Comparison of ENCODE assay signal across 23 mouse cellular contexts in the genomic region with DNA sequence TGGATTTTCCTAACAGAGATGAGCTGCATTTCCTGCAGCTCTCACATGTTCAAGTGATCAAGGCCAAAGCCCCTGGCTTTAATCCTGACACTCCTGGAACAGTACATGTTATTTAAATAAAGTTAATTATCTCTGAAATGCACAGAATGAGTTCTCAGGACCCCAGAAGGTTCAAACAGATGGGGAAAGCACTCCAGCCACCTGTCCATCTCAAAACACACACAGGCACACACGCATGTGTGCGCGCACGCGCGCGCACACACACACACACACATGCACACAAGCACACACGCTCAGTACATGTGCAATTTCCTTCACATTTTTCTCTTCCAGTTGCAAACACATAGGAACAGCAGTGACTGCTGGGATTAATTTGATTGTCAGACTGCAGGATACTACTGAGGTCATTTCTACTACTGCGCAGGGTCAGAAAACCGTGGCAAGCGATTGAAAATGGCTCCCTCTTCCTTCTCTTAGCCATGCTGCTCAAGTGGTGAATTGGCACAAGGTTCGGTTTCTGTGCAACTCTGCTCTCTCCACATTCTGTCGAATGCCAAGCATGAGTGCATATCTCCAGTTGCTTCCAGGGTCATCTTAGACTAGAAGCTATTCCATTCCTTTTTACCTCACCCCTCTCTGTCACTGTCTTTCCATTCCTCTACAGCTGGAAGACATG.
DNase-seq lines count a peak whose midpoint lies in the region; ATAC-seq and TF ChIP-seq lines count a peak whose summit lies in the region.
"Had no signal": no experiment of that assay in that cellular context is flagged by ENCODE, and none has a peak within 500 bp of the region (broad histone marks: within the 10 kb centered on the region; RNA-seq: fewer than 3 reads in every experiment).

No protein-coding gene starts in this region.

- no peak for TF ChIP-seq POLR2A in brain, embryonic 14.5 days (IDR thresholded peaks at IDR 0.05; ENCODE audit: borderline replicate concordance, extremely low read depth, insufficient read depth, insufficient read length, poor library complexity, severe bottlenecking)

- TF ChIP-seq CTCF in hindbrain, postnatal 0 days (IDR thresholded peaks at IDR 0.05; ENCODE audit: low read depth), result no peak
- no peak for TF ChIP-seq CTCF in brain, embryonic 14.5 days (IDR thresholded peaks at IDR 0.05; ENCODE audit: borderline replicate concordance, extremely low read depth, insufficient read depth, insufficient read length)

- no peaks in the 10 kb centered on the region for H3K4me1 ChIP-seq in forebrain, embryonic 15.5 days
- H3K4me1 ChIP-seq in forebrain, embryonic 10.5 days, result no peaks in the 10 kb centered on the region
- H3K4me1 ChIP-seq in hindbrain, postnatal 0 days (ENCODE audit: insufficient read depth, low read length), result no peaks in the 10 kb centered on the region
- no peaks in the 10 kb centered on the region for H3K4me1 ChIP-seq in hindbrain, embryonic 10.5 days (replicated peaks)
- H3K4me1 ChIP-seq: embryonic facial prominence, embryonic 15.5 days; heart, embryonic 12.5 days; intestine, embryonic 15.5 days had no signal

- ATAC-seq in forebrain, embryonic 15.5 days (replicated peaks), result 0 out of 2 replicates have a peak, but pooled peaks have one; percentile 26
- peak; percentile 62; the same call in 1 of the 2 replicates for ATAC-seq in hindbrain, postnatal 0 days
- ATAC-seq: CD4-positive, CD25-positive, alpha-beta regulatory T cell, adult 4 months; intestine, embryonic 15.5 days had no signal

- H3K36me3 ChIP-seq in forebrain, embryonic 15.5 days, result no peaks in the 10 kb centered on the region
- H3K36me3 ChIP-seq in forebrain, embryonic 10.5 days (replicated peaks), result no peaks in the 10 kb centered on the region
- H3K36me3 ChIP-seq in hindbrain, postnatal 0 days (ENCODE audit: insufficient read depth, low read length), result no peaks in the 10 kb centered on the region
- H3K36me3 ChIP-seq in hindbrain, embryonic 10.5 days, result no peaks in the 10 kb centered on the region
- H3K36me3 ChIP-seq: embryonic facial prominence, embryonic 15.5 days; G1E; heart, embryonic 12.5 days; intestine, embryonic 15.5 days had no signal

- WGBS in forebrain, embryonic 15.5 days, result 90% methylated on average over 13 of the region's 13 CpGs
- 95% methylated on average over 13 of the region's 13 CpGs for WGBS in forebrain, embryonic 10.5 days
- WGBS in hindbrain, postnatal 0 days, result 87% methylated on average over 13 of the region's 13 CpGs
- 93% methylated on average over 13 of the region's 13 CpGs for WGBS in hindbrain, embryonic 10.5 days

- H3K27ac ChIP-seq in forebrain, embryonic 15.5 days (replicated peaks), result no peak overlapping the region
- no peak overlapping the region for H3K27ac ChIP-seq in forebrain, embryonic 10.5 days
- H3K27ac ChIP-seq in hindbrain, postnatal 0 days, result 0 out of 2 replicates have a peak overlapping the region, but pooled peaks have one; percentile 15
- no peak overlapping the region for H3K27ac ChIP-seq in hindbrain, embryonic 10.5 days
- H3K27ac ChIP-seq: embryonic facial prominence, embryonic 15.5 days; gastrocnemius, adult 2 months; intestine, embryonic 15.5 days had no signal

- H3K9me3 ChIP-seq in forebrain, embryonic 15.5 days, result no peaks in the 10 kb centered on the region
- H3K9me3 ChIP-seq in forebrain, embryonic 10.5 days, result no peaks in the 10 kb centered on the region
- no peaks in the 10 kb centered on the region for H3K9me3 ChIP-seq in hindbrain, postnatal 0 days (ENCODE audit: low read length)
- no peaks in the 10 kb centered on the region for H3K9me3 ChIP-seq in hindbrain, embryonic 10.5 days
- H3K9me3 ChIP-seq: embryonic facial prominence, embryonic 15.5 days; G1E; heart, embryonic 12.5 days; intestine, embryonic 15.5 days had no signal

- H3K9ac ChIP-seq in forebrain, embryonic 15.5 days (replicated peaks), result no peak overlapping the region
- no peak overlapping the region for H3K9ac ChIP-seq in hindbrain, postnatal 0 days (replicated peaks; ENCODE audit: low read length)
- H3K9ac ChIP-seq: embryonic facial prominence, embryonic 15.5 days; heart, embryonic 12.5 days; intestine, embryonic 15.5 days had no signal

- DNase-seq in cerebellum, postnatal 10 days, result peak; percentile 64 to 68
- DNase-seq in cerebellum, postnatal 4 days (ENCODE audit: low spot score in 2 of 2), result no peak
- no peak for DNase-seq in forebrain, embryonic 10.5 days (ENCODE audit: extremely low spot score, low spot score)
- peak; percentile 42 for DNase-seq in hindbrain, postnatal 0 days (ENCODE audit: low spot score)
- no peak for DNase-seq in hindbrain, embryonic 10.5 days (ENCODE audit: low spot score)
- peak; percentile 24 for DNase-seq in brain, embryonic 14.5 days (ENCODE audit: low read depth)
- DNase-seq in kidney, adult 18-20 months, result no peak
- DNase-seq: adrenal gland, adult 8-10 months; adrenal gland, postnatal 36 days; B cell, adult 2 months; cerebellum, adult 11 months; cerebellum, adult 8-10 months; embryo, embryonic 11 days; gastrocnemius, adult 2 months; gastrocnemius, postnatal 25 days; kidney, adult 2 months had no signal

- H3K4me2 ChIP-seq in forebrain, embryonic 15.5 days (replicated peaks), result no peak overlapping the region
- H3K4me2 ChIP-seq in hindbrain, postnatal 0 days (ENCODE audit: low read depth, low read length), result no peak overlapping the region
- H3K4me2 ChIP-seq: embryonic facial prominence, embryonic 15.5 days; heart, embryonic 12.5 days; intestine, embryonic 15.5 days had no signal

- H3K4me3 ChIP-seq in forebrain, embryonic 15.5 days, result no peak overlapping the region
- no peak overlapping the region for H3K4me3 ChIP-seq in forebrain, embryonic 10.5 days
- H3K4me3 ChIP-seq in hindbrain, postnatal 0 days (ENCODE audit: low read length), result no peak overlapping the region
- H3K4me3 ChIP-seq in hindbrain, embryonic 10.5 days, result no peak overlapping the region
- H3K4me3 ChIP-seq: embryonic facial prominence, embryonic 15.5 days; erythroblast, embryonic 14.5 days; gastrocnemius, adult 2 months; heart, embryonic 12.5 days; intestine, embryonic 15.5 days had no signal

- no peaks in the 10 kb centered on the region for H3K27me3 ChIP-seq in forebrain, embryonic 15.5 days
- H3K27me3 ChIP-seq in forebrain, embryonic 10.5 days (ENCODE audit: poor library complexity, severe bottlenecking), result no peaks in the 10 kb centered on the region
- no peaks in the 10 kb centered on the region for H3K27me3 ChIP-seq in hindbrain, postnatal 0 days (ENCODE audit: insufficient read depth, low read length)
- H3K27me3 ChIP-seq in hindbrain, embryonic 10.5 days (ENCODE audit: insufficient read depth, poor library complexity, severe bottlenecking), result no peaks in the 10 kb centered on the region
- H3K27me3 ChIP-seq: embryonic facial prominence, embryonic 15.5 days; heart, embryonic 12.5 days; intestine, embryonic 15.5 days had no signal

Comparison
In these comparisons a context has a peak if more than half of its experiments do, and no peak if none do; other contexts are left out.
1. DNase-seq: peak in cerebellum, postnatal 10 days (2 of 2), hindbrain, postnatal 0 days (single experiment) and brain, embryonic 14.5 days (single experiment); none in cerebellum, postnatal 4 days (0 of 2), forebrain, embryonic 10.5 days (single experiment), hindbrain, embryonic 10.5 days (single experiment) and kidney, adult 18-20 months (single experiment).